Comparison of ENCODE assay signal across 15 mouse cellular contexts in genomic region chr13:16222942-16223600, GRCm38 (mm10).
"Had no signal": no experiment of that assay in that cellular context is flagged by ENCODE, and none has a peak within 500 bp of the region (broad histone marks: within the 10 kb centered on the region; RNA-seq: fewer than 3 reads in every experiment).

No protein-coding gene starts in this region.

- H3K4me1 ChIP-seq: intestine, embryonic 15.5 days; limb, embryonic 12.5 days; liver, embryonic 15.5 days; midbrain, embryonic 13.5 days; neural tube, embryonic 12.5 days had no signal

- H3K9me3 ChIP-seq: intestine, embryonic 15.5 days; limb, embryonic 12.5 days; liver, embryonic 15.5 days; midbrain, embryonic 13.5 days; neural tube, embryonic 12.5 days had no signal

- H3K4me2 ChIP-seq: intestine, embryonic 15.5 days; limb, embryonic 12.5 days; liver, embryonic 11.5 days; liver, embryonic 15.5 days; lung, embryonic 14.5 days; midbrain, embryonic 13.5 days; neural tube, embryonic 12.5 days had no signal

- ATAC-seq: intestine, embryonic 15.5 days; midbrain, embryonic 13.5 days had no signal

- H3K4me3 ChIP-seq: intestine, embryonic 15.5 days; layer of hippocampus, adult 2 months; left cerebral cortex, adult 2 months; limb, embryonic 12.5 days; liver, embryonic 15.5 days; midbrain, embryonic 13.5 days; neural tube, embryonic 12.5 days had no signal

- H3K9ac ChIP-seq: intestine, embryonic 15.5 days; limb, embryonic 12.5 days; liver, embryonic 15.5 days; lung, embryonic 14.5 days; midbrain, embryonic 13.5 days; neural tube, embryonic 12.5 days had no signal

- H3K27me3 ChIP-seq: intestine, embryonic 15.5 days; limb, embryonic 12.5 days; liver, embryonic 15.5 days; midbrain, embryonic 13.5 days; neural tube, embryonic 12.5 days had no signal

- DNase-seq: kidney, adult 18-20 months; lung, embryonic 14.5 days; lung, postnatal 14 days; spleen, adult 18-20 months; thymus, adult 18-20 months; thymus, postnatal 14 days had no signal

- H3K27ac ChIP-seq: intestine, embryonic 15.5 days; layer of hippocampus, adult 2 months; left cerebral cortex, adult 2 months; limb, embryonic 12.5 days; liver, embryonic 15.5 days; macrophage; midbrain, embryonic 13.5 days; neural tube, embryonic 12.5 days had no signal

- H3K36me3 ChIP-seq: intestine, embryonic 15.5 days; limb, embryonic 12.5 days; liver, embryonic 15.5 days; midbrain, embryonic 13.5 days; neural tube, embryonic 12.5 days had no signal
